Mouse (Mus musculus) bone marrow, adult 2 months (tissue): ENCODE data around the gene Tfap2b.

Experiments used
- CTCF ChIP-seq: fragments of 200-500 bp; IDR thresholded peaks from 2 replicates; pipeline ENCODE4 v1.5.1; 2011; ENCODE audit warnings: low read length, control low read depth; ENCODE audit not compliant: control insufficient read depth, insufficient read depth
- POLR2A ChIP-seq: fragments of 200-500 bp; IDR thresholded peaks from 2 replicates; pipeline ENCODE4 v1.6.1; 2011; ENCODE audit warnings: low read depth, mild to moderate bottlenecking, control low read depth, low read length, borderline replicate concordance; ENCODE audit not compliant: control insufficient read depth

GRCm38 (mm10) chr1:19232743-19233142 is 24.0 kb downstream of the Tfap2b start:
- TF ChIP-seq CTCF (no peak), POLR2A (no peak)
